Mouse (Mus musculus) C2C12 (cell line): ENCODE data around the gene Lalba.

Source experiments
- CEBPB ChIP-seq: IDR thresholded peaks from one replicate; pipeline ENCODE4 v1.6.1; 2011; ENCODE audit warnings: low read depth, mild to moderate bottlenecking, control low read depth, moderate library complexity
- CTCF ChIP-seq: IDR thresholded peaks from one replicate; pipeline ENCODE4 v1.5.1; 2011; ENCODE audit not compliant: control insufficient read depth, insufficient read depth, insufficient read length
- MAX ChIP-seq: IDR thresholded peaks from one replicate; pipeline ENCODE4 v1.6.1; 2011; ENCODE audit warnings: mild to moderate bottlenecking, control low read depth
- MYOD1 ChIP-seq: IDR thresholded peaks from one replicate; pipeline ENCODE4 v1.6.1; 2011; ENCODE audit warnings: low read depth; ENCODE audit not compliant: control insufficient read depth, insufficient read length
- MYOG ChIP-seq: IDR thresholded peaks from one replicate; pipeline ENCODE4 v1.6.1; 2011; ENCODE audit not compliant: control insufficient read depth, insufficient read length; ENCODE audit errors: extremely low read depth
- USF1 ChIP-seq: IDR thresholded peaks from one replicate; pipeline ENCODE4 v1.6.1; 2011; ENCODE audit warnings: low read depth, mild to moderate bottlenecking, control low read depth, moderate library complexity

DNA sequence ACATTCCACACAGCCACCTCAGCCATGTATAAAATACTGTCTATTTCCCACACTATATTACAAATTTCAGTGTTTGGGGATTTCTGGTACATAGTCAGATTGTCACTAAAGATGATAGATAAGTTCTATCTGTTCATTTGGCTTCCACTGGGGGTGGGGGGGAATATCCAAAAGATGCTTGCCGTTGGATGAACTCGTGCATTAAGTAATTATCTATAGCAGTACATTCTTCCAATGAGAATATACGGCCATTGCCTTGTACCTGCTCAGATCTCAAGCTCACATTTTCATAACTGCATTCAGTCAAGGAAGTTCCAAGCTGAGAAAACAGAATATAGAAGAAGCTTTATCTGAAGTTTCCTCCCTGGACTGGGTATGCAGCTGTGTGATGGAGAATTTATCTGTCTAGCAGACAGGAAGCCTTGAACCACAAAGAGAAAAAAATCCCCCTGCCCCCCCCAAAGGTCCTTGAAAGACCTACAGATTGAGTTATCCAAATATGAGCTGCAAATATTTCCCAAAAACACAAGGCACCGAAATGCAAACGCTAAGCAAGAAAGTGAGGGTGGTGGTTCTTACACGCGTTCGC lies 4.0 kb upstream of the Lalba start:
- TF ChIP-seq CTCF (no peak), USF1 (no peak), CEBPB (no peak), MAX (no peak), MYOD1 (no peak), MYOG (no peak)
